8 mouse cellular contexts compared by ENCODE assay signal in genomic region chr6:143167409-143167919, GRCm38 (mm10). TPM values are rescaled to one million over a fixed set of nuclear protein-coding genes. Genes with fewer than 3 reads are reported as not detected.
A peak's percentile ranks its signal among the peaks of the same experiment; 100 is the strongest.
DNase-seq lines count a peak whose midpoint lies in the region; ATAC-seq and TF ChIP-seq lines count a peak whose summit lies in the region.

No protein-coding gene starts in this region.

- under 1% methylated on average over 48 of the region's 60 CpGs for WGBS in intestine, postnatal 0 days
- WGBS in stomach, embryonic 15.5 days = under 1% methylated on average over 60 of the region's 60 CpGs

- peak overlapping the region; percentile 90 for H3K9ac ChIP-seq in intestine, postnatal 0 days (ENCODE audit: low read depth, low read length)
- H3K9ac ChIP-seq in stomach, embryonic 15.5 days = peak overlapping the region; percentile 85

- H3K4me1 ChIP-seq in erythroblast, embryonic 14.5 days (ENCODE audit: control insufficient read depth) = peaks cover 36% of the 10 kb centered on the region
- H3K4me1 ChIP-seq in intestine, postnatal 0 days (replicated peaks; ENCODE audit: control insufficient read depth, insufficient read depth, low read length) = peaks cover 3% of the 10 kb centered on the region; the same call in 1 of the 2 replicates
- H3K4me1 ChIP-seq in stomach, embryonic 15.5 days = peaks cover 12% of the 10 kb centered on the region; the same call in 1 of the 2 replicates

- H3K9me3 ChIP-seq in erythroblast, embryonic 14.5 days (ENCODE audit: control insufficient read depth, low read length) = no peaks in the 10 kb centered on the region
- no peaks in the 10 kb centered on the region for H3K9me3 ChIP-seq in intestine, postnatal 0 days (ENCODE audit: control insufficient read depth)
- H3K9me3 ChIP-seq in stomach, embryonic 15.5 days = no peaks in the 10 kb centered on the region

- ATAC-seq in intestine, postnatal 0 days = peak; percentile 35
- peak; percentile 26 for ATAC-seq in stomach, embryonic 15.5 days (ENCODE audit: insufficient read depth, low FRiP score, low read depth)

- H3K27me3 ChIP-seq in erythroblast, embryonic 14.5 days (ENCODE audit: control insufficient read depth) = no peaks in the 10 kb centered on the region
- no peaks in the 10 kb centered on the region for H3K27me3 ChIP-seq in intestine, postnatal 0 days (replicated peaks; ENCODE audit: control insufficient read depth, insufficient read depth, low read length)
- no peaks in the 10 kb centered on the region for H3K27me3 ChIP-seq in stomach, embryonic 15.5 days (replicated peaks)

- TF ChIP-seq CTCF in layer of hippocampus, adult 2 months (conservative IDR thresholded peaks at IDR 0.05) = no peak
- no peak for TF ChIP-seq CTCF in intestine, postnatal 0 days (IDR thresholded peaks at IDR 0.05; ENCODE audit: low read depth)

- peak overlapping the region; percentile 95 for H3K4me2 ChIP-seq in intestine, postnatal 0 days (replicated peaks; ENCODE audit: low read depth)
- peak overlapping the region; percentile 83 for H3K4me2 ChIP-seq in stomach, embryonic 15.5 days

- peak overlapping the region; percentile 85 for H3K4me3 ChIP-seq in layer of hippocampus, adult 2 months
- H3K4me3 ChIP-seq in erythroblast, embryonic 14.5 days (replicated peaks) = peak overlapping the region; percentile 100
- H3K4me3 ChIP-seq in intestine, postnatal 0 days (ENCODE audit: low read depth, low read length) = peak overlapping the region; percentile 89
- peak overlapping the region; percentile 91 for H3K4me3 ChIP-seq in stomach, embryonic 15.5 days (replicated peaks)

- H3K36me3 ChIP-seq in erythroblast, embryonic 14.5 days (ENCODE audit: control insufficient read depth) = peaks cover 30% of the 10 kb centered on the region
- H3K36me3 ChIP-seq in intestine, postnatal 0 days (ENCODE audit: control insufficient read depth, insufficient read depth) = no peaks in the 10 kb centered on the region
- H3K36me3 ChIP-seq in stomach, embryonic 15.5 days = 0 out of 2 replicates have a peak, but pooled peaks cover 4% of the 10 kb centered on the region

- peak in 1 of 2 experiments; percentile 38 for DNase-seq in layer of hippocampus, adult 2 months (ENCODE audit: low spot score in 2 of 2)
- no peak for DNase-seq in layer of hippocampus, adult 9-10 months (ENCODE audit: low spot score)
- peak; percentile 62 for DNase-seq in NIH3T3 (ENCODE audit: low read depth)
- peak; percentile 39 for DNase-seq in lung, postnatal 36 days
- no peak for DNase-seq in layer of hippocampus, adult 9-11 months

- peak overlapping the region; percentile 96 for H3K27ac ChIP-seq in layer of hippocampus, adult 2 months
- peak overlapping the region; percentile 97 for H3K27ac ChIP-seq in intestine, postnatal 0 days (ENCODE audit: low read depth, low read length)
- H3K27ac ChIP-seq in stomach, embryonic 15.5 days = peak overlapping the region; percentile 90

RNA-seq across cellular contexts. Expression of gene Etnk1, which starts 0.4 kb away (rescaled TPM):
- 100 to 1,000 TPM; 173 to 175 TPM for total RNA-seq in layer of hippocampus, adult 2 months (2021)
- 0.14 and 0.36 TPM in 2 replicates for polyA plus RNA-seq in erythroblast, embryonic 14.5 days (2012)
- 14.5 and 16.4 TPM in 2 replicates for polyA plus RNA-seq in intestine, postnatal 0 days (2015; fragmentation: Nextera tagmentation; extraction: Ambion mirVana)
- polyA plus RNA-seq in stomach, embryonic 15.5 days (2015; fragmentation: Nextera tagmentation; extraction: Ambion mirVana) = 17.2 and 18.7 TPM in 2 replicates

Comparison
In these comparisons a context has a peak if more than half of its experiments do, and no peak if none do; other contexts are left out.
1. DNase-seq: peak in NIH3T3 (single experiment) and lung, postnatal 36 days (single experiment); none in layer of hippocampus, adult 9-10 months (single experiment) and layer of hippocampus, adult 9-11 months (single experiment).
2. RNA of gene Etnk1, which starts 0.4 kb away (polyA plus RNA-seq): 17.2 to 18.7 TPM in stomach, embryonic 15.5 days and 14.5 to 16.4 TPM in intestine, postnatal 0 days; 0.14 to 0.36 TPM in erythroblast, embryonic 14.5 days; every median in the first group is over 10 times any median in the second.
3. Peak in every context shown above with its lines, with median percentiles within 50 percentile points of each other: H3K27ac ChIP-seq and H3K4me3 ChIP-seq.